Mouse (Mus musculus) kidney, embryonic 14.5 days (tissue): ENCODE measurements around the gene Ticam1. TPM values are rescaled to one million over a fixed set of nuclear protein-coding genes. Genes with fewer than 3 reads are reported as not detected.
A peak's percentile ranks its signal among the peaks of the same experiment; 100 is the strongest.

Source experiments
- ATAC-seq: fragments of 200-750 bp; cut with Nextera tagmentation; 2 replicates; pipeline ENCODE4 v1.8.0; 2017; ENCODE audit warnings: moderate number of reproducible peaks, mild to moderate bottlenecking, moderate TSS enrichment, moderate library complexity; ENCODE audit not compliant: low FRiP score, low TSS enrichment
- H3K27ac ChIP-seq: fragments of 300-500 bp; sonication (generic); 2 replicates; pipeline ENCODE4 v1.5.1; 2014; ENCODE audit warnings: low read depth, mild to moderate bottlenecking, low read length, moderate library complexity, mixed read lengths
- H3K27me3 ChIP-seq: fragments of 300-500 bp; sonication (generic); 2 replicates; pipeline ENCODE4 v1.6.1; 2014; ENCODE audit warnings: mild to moderate bottlenecking, low read length; ENCODE audit not compliant: control insufficient read depth, insufficient read depth
- H3K36me3 ChIP-seq: fragments of 300-500 bp; sonication (generic); 2 replicates; pipeline ENCODE4 v1.6.1; 2014; ENCODE audit warnings: low read length, mixed read lengths; ENCODE audit not compliant: control insufficient read depth, insufficient read depth
- H3K4me1 ChIP-seq: fragments of 300-500 bp; sonication (generic); 2 replicates; pipeline ENCODE4 v1.6.1; 2014; ENCODE audit warnings: low read length, mixed read lengths; ENCODE audit not compliant: control insufficient read depth, insufficient read depth
- H3K4me2 ChIP-seq: fragments of 300-500 bp; sonication (generic); replicated peaks from 2 replicates; pipeline ENCODE4 v1.6.1; 2014; ENCODE audit warnings: low read depth, mild to moderate bottlenecking, low read length
- H3K4me3 ChIP-seq: fragments of 300-500 bp; sonication (generic); 2 replicates; pipeline ENCODE4 v1.5.1; 2014; ENCODE audit warnings: mild to moderate bottlenecking, low read length
- H3K9ac ChIP-seq: fragments of 300-500 bp; sonication (generic); 2 replicates; pipeline ENCODE4 v1.6.1; 2014; ENCODE audit warnings: low read depth, mild to moderate bottlenecking, low read length, moderate library complexity
- H3K9me3 ChIP-seq: fragments of 300-500 bp; sonication (generic); 2 replicates; pipeline ENCODE4 v1.6.1; 2016; ENCODE audit warnings: low read length; ENCODE audit not compliant: control insufficient read depth
- WGBS: fragments of 180-500 bp; shearing (Covaris S2); extraction: QIAGEN DNeasy Blood & Tissue Kit; methylation state at CpG from one replicate; pipeline ENCODE4 v1.1.7; 2014; 5-methylcytosine and 5-hydroxymethylcytosine counted together
- polyA plus RNA-seq: library from polyadenylated mRNA; unstranded; fragments of >200 nt; fragmentation: Nextera tagmentation; extraction: Ambion mirVana; gene quantifications from 2 replicates; pipeline ENCODE4 v1.2.1, GENCODE M21; 2014

Gene Ticam1
- polyA plus RNA-seq, 1 experiment from 2014 or later = 7.2 TPM

GRCm38 (mm10) chr17:56303847-56304586, 27.4 kb upstream of the Ticam1 start:
- peak; percentile 85 for ATAC-seq
- Histone ChIP-seq H3K9me3 (no peaks in the 10 kb centered on the region), H3K4me2 (peak overlapping the region; percentile 95), H3K4me1 (peaks cover 27% of the 10 kb centered on the region), H3K27ac (peak overlapping the region; percentile 98), H3K9ac (peak overlapping the region; percentile 83), H3K27me3 (no peaks in the 10 kb centered on the region), H3K4me3 (peak overlapping the region; percentile 74), H3K36me3 (peaks cover 29% of the 10 kb centered on the region)
- WGBS = under 1% methylated on average over 68 of the region's 68 CpGs

GRCm38 (mm10) chr17:56303160-56303846, 26.7 kb upstream of the Ticam1 start, which contains the start of gene Uhrf1:
Gene Uhrf1 (plus strand): TSS chr17:56303321.
- Histone ChIP-seq H3K4me3 (peak within 1 kb of the TSS; percentile 74), H3K9ac (peak within 1 kb of the TSS; percentile 83), H3K4me1 (peaks cover 27% of the 10 kb centered on the region), H3K4me2 (peak within 1 kb of the TSS; percentile 95), H3K27ac (peak within 1 kb of the TSS; percentile 98), H3K27me3 (no peaks in the 10 kb centered on the region), H3K9me3 (no peaks in the 10 kb centered on the region), H3K36me3 (peaks cover 22% of the 10 kb centered on the region)
- peak; percentile 89 for ATAC-seq
- under 1% methylated on average over 43 of the region's 43 CpGs for WGBS

DNA sequence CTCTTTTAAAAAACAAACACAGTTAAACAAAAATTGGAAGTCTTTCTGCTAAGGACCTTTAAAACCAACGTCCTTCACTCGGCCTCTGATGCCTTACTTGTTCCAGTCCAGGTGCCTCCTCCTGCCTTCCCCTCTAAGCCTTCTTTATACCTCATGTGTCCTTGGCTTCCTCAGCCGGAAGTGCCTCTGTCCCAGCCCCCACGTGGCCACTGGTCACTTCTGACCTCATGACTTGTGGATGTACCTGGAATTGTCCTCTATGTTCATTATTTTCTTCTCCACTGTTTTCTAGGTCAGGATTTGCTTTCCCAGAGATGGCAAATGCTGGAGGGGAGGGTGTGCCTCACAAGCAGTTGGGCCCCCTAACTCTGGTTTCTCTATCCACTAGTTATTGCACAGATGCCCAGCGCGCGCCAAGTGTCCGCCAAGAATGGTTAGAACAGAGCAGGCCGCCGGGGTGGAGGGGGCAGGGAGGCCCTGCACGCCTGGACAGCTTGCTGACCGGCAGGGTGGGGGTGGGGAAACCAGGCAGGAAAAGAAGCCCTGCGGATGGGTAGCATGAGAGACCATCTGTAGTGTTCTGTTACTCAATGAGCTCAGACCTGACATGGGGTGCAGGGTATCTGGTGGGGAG, 25.9 kb upstream of the Ticam1 start:
- no peaks in the 10 kb centered on the region for H3K9me3 ChIP-seq
- peak overlapping the region; percentile 95 for H3K4me2 ChIP-seq
- H3K9ac ChIP-seq = peak overlapping the region; percentile 5; the same call in 1 of the 2 replicates
- peaks cover 14% of the 10 kb centered on the region for H3K36me3 ChIP-seq
- peaks cover 23% of the 10 kb centered on the region for H3K4me1 ChIP-seq
- H3K27me3 ChIP-seq = no peaks in the 10 kb centered on the region
- peak overlapping the region; percentile 74 for H3K4me3 ChIP-seq
- H3K27ac ChIP-seq = peak overlapping the region; percentile 98
- ATAC-seq = peak; percentile 41
- WGBS = 16% methylated on average over 13 of the region's 13 CpGs

DNA sequence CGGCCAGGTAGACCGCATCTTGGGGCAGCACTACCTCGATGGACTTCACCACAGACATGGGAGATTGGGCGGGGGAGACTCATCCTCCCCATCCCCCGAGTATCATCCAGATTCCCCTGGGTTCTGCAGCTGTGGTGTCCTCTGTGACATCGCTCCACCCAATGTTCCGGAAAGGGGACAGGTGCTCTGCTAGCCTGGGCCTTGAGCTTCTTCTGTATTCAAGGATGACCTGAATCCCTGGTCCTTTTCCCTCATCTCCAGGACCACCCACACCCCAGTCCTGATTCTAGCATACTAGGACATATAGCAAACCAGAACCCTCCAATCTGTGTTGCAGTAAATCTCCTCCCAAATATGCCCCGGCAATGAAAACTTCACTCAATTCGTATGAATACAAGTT, 23.6 kb upstream of the Ticam1 start, which contains the start of gene Arrdc5:
Gene Arrdc5 (minus strand): TSS at position 101 of the 400 bp plus-strand sequence.
- H3K9me3 ChIP-seq = no peaks in the 10 kb centered on the region
- H3K27ac ChIP-seq = no peak within 1 kb of the TSS
- H3K27me3 ChIP-seq = no peaks in the 10 kb centered on the region
- no peaks in the 10 kb centered on the region for H3K36me3 ChIP-seq
- no peak for ATAC-seq
- H3K4me2 ChIP-seq = no peak within 1 kb of the TSS
- no peak within 1 kb of the TSS for H3K4me3 ChIP-seq
- peaks cover 5% of the 10 kb centered on the region for H3K4me1 ChIP-seq
- 91% methylated on average over 9 of the region's 9 CpGs for WGBS
- no peak within 1 kb of the TSS for H3K9ac ChIP-seq

DNA sequence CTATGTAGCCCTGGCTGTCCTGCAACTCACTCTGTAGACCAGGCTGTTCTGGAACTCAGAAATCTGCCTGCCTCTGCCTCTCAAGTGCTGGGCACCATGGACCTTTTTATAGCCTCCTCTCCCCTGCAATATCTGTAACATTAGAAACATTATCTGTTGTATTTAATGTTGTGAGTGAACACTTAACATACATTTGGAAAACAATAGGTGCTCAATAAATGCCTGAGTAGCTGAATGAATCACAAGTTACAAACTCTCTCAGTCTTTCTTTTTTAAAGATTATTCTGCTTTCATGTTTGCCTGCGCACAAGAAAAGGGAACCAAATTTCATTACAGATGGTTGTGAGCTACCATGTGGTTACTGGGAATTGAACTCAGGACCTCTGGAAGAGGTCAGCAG, 21.7 kb upstream of the Ticam1 start:
- Histone ChIP-seq H3K27ac (no peak overlapping the region), H3K4me1 (no peaks in the 10 kb centered on the region; the same call in 1 of the 2 replicates), H3K9ac (no peak overlapping the region), H3K4me3 (no peak overlapping the region), H3K27me3 (no peaks in the 10 kb centered on the region), H3K4me2 (no peak overlapping the region), H3K9me3 (no peaks in the 10 kb centered on the region), H3K36me3 (no peaks in the 10 kb centered on the region)
- WGBS = 96% methylated on average over 1 of the region's 1 CpGs
- ATAC-seq = no peak

- H3K36me3 ChIP-seq = no peaks in the 10 kb centered on the region
- no peak for ATAC-seq
- H3K27ac ChIP-seq = no peak overlapping the region
- WGBS = 56% methylated on average over 1 of the region's 1 CpGs
- H3K9ac ChIP-seq = no peak overlapping the region
- H3K4me2 ChIP-seq = no peak overlapping the region
- peaks cover 11% of the 10 kb centered on the region for H3K4me1 ChIP-seq
- no peak overlapping the region for H3K4me3 ChIP-seq
- H3K27me3 ChIP-seq = no peaks in the 10 kb centered on the region
- no peaks in the 10 kb centered on the region for H3K9me3 ChIP-seq
Observed at GRCm38 (mm10) chr17:56296201-56296600, 19.6 kb upstream of the Ticam1 start.

DNA sequence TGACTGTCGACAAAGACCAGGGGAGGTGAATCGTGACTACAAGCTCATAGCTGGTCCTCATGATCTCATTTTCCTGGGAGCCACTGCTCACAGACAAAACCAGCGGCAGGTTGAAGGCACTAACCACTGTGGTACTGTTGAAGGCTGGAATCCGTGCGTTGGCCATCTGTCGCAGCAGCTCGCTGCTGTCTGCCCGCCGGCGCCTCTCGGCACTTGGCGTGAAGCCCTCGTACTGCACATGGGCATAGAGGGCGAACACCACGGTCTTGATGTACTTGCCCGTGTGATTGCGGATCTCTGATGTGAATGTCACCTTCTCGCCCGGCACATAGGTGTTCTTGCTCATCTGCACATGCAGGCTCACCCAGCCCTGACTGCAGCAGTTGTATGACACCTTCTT, 17.7 kb upstream of the Ticam1 start:
- Histone ChIP-seq H3K27me3 (no peaks in the 10 kb centered on the region), H3K4me1 (peaks cover 14% of the 10 kb centered on the region), H3K9ac (no peak overlapping the region), H3K27ac (no peak overlapping the region), H3K4me3 (no peak overlapping the region), H3K4me2 (no peak overlapping the region), H3K9me3 (no peaks in the 10 kb centered on the region), H3K36me3 (no peaks in the 10 kb centered on the region)
- 92% methylated on average over 19 of the region's 19 CpGs for WGBS
- ATAC-seq = no peak

DNA sequence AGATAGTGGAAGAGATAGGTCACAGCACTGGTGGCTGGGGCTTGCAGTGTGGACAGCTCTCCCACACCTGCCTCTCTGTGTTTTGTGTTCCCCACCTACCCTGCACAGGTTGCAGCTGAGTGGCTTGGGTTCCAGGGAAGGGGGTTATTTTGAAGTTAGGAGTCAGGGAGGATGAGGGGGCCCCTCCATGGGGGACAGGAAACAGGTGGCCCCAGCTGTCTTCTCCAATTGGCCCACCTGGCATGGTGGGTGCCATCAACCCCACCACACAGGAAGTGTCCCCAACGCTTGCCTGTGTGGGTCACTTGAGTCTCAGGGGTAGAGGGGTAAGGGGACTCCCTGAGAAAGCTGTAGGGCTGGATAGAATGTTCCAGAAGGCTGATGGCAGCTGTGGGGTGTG, 16.7 kb upstream of the Ticam1 start:
- H3K27me3 ChIP-seq = no peaks in the 10 kb centered on the region
- H3K4me2 ChIP-seq = no peak overlapping the region
- WGBS = 61% methylated on average over 1 of the region's 1 CpGs
- no peak for ATAC-seq
- H3K27ac ChIP-seq = no peak overlapping the region
- H3K9ac ChIP-seq = no peak overlapping the region
- H3K36me3 ChIP-seq = no peaks in the 10 kb centered on the region
- peaks cover 21% of the 10 kb centered on the region for H3K4me1 ChIP-seq
- H3K4me3 ChIP-seq = no peak overlapping the region
- H3K9me3 ChIP-seq = no peaks in the 10 kb centered on the region
